Mouse (Mus musculus) layer of hippocampus, adult 11-12 months (tissue): ENCODE measurements around the gene Yjefn3.
"Not testable (repeated sequence)": the region's sequence is repeated elsewhere in the genome, so short reads cannot be mapped to it uniquely, and the experiment has no call there.

Experiments used
- DNase-seq: peaks from one replicate; pipeline ENCODE4 v3.0.0; 2022; ENCODE audit warnings: low spot score

The Yjefn3 gene

DNA sequence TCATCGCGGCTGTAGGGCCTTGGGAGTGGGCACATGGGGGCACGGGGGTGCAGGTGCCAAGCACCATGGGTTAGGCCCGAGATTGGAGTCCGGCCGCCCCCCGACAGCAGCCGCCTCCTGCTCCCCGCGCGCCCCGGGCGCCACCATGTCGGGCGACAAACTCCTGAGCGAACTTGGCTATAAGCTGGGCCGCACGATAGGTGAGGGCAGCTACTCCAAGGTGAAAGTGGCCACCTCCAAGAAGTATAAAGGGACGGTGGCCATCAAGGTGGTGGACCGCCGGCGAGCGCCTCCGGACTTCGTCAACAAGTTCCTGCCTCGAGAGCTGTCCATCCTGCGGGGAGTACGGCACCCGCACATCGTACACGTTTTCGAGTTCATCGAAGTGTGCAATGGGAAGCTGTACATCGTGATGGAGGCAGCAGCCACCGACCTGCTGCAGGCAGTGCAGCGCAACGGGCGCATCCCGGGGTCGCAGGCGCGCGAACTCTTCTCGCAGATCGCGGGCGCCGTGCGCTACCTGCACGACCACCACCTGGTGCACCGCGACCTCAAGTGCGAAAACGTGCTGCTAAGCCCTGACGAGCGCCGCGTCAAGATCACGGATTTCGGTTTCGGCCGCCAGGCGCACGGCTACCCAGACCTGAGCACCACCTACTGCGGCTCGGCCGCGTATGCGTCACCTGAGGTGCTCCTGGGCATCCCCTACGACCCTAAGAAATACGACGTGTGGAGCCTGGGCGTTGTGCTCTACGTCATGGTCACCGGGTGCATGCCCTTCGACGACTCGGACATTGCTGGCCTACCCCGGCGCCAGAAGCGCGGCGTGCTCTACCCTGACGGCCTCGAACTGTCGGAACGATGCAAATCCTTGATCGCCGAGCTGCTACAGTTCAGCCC is at the start of gene Yjefn3, which contains the start of the genes Tssk6 and Ndufa13:
Gene Yjefn3 (minus strand): TSS at position 550 of the 900 bp plus-strand sequence.
Gene Tssk6 (plus strand): TSS at position 22 of the 900 bp plus-strand sequence.
Gene Ndufa13 (minus strand): TSS at position 396 of the 900 bp plus-strand sequence.
- DNase-seq = peak; percentile 49

DNA sequence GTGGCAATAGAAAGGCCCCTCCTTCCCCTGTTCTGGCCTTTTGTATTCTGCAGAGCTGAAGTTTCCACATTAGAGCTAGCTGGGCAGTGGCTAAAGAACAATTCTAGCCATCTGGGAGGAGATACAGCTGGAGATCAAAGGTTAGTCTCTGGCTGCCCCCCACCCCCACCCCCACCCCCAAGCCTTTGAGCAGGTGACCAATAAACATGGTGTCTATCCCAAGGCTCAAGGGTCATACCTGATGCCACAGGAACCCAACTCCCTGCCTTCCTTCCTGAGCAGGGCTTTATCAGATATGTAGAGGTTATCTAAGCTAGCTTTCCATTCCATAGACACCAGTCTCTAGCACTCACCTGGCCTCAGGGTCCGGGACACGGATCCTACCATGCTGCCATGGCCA is 47.8 kb upstream of the Yjefn3 start:
- no peak for DNase-seq

DNA sequence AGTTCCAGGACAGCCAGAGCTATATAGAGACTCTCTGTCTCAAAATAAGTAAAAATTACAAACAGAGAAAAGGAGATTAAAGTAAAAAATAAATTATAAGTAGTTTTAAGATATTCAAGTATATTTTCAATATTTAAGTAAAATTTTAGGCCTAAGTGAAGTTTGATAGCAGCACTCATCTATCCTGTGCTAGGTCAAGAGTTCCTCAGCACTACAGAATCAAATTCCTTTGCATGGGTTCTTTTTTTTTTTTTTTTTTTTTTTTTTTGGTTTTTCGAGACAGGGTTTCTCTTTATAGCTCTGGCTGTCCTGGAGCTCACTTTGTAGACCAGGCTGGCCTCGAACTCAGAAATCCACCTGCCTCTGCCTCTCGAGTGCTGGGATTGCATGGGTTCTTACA is 40.0 kb upstream of the Yjefn3 start:
- not testable (repeated sequence) for DNase-seq

DNA sequence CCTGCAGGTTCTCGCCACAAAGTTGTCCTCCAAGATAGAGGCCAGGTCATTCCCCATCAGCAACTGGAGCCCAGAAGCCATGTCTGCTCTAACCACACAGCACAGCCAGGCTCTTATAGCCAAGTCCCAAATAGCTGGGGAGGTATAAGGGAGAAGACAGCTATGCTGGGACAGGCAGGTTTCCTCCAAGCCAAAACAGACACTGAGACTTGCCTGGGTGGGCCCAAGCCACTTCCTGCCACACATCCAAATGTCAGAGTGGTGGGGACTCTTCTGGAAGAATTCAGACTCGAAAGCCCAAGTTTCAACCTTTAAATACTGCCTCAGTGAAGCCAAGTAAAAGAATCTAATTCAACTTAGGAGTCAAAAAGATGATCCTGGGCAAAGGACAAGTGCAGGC is 37.9 kb upstream of the Yjefn3 start:
- DNase-seq = no peak

DNA sequence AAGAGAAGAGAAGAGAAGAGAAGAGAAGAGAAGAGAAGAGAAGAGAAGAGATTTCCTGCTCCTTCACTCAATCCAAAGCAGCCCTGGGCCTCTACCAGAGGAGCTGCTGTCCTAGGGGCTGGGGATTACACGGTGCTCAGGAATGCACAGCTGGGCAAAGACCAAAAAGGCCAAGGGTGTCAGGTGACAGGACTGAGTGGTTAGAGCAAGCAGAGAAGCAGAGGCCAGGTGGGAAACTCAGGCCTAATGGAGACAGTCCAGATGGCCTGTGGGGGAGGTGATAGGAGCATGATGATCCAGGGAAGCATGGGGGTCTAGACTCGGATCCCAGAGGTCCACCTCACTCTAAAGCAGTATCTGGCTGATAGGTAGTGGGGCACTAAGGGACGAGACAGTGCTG is 37.1 kb upstream of the Yjefn3 start:
- DNase-seq = no peak

DNA sequence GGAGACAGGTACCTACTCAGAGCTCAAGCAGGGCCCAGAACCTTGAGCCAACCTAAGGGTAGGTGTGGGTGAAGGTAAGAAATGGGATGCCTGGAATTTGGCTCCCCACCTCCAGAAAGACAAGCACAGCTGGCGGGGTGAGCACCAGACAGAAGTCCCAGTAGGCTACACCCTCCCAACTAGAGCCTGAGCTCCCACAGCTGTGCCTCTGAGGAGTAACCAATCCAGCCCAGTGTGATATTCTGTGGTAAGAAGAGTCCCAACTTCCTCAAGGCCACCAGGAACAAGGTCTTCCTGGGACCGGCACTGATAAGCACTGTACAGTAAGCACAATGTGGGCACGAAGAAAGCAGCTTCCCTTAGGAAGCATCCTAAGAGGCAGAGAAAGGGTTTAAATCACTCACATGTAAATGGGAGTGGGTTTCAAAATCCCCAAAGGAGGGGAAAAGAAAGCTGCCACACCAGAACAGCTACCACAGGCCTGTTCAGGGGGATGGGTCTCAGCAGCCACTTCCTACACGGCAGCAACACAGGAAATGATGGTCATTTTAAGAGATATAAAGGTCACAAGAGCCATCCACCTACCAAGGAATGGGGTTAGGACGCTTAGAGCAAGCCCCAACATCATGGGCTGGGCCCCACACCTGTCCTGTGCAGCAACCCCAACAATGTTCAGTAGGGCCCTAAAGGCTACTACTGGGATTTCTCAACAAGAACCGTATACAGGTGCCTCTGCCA is 35.9 kb upstream of the Yjefn3 start:
- no peak for DNase-seq

DNA sequence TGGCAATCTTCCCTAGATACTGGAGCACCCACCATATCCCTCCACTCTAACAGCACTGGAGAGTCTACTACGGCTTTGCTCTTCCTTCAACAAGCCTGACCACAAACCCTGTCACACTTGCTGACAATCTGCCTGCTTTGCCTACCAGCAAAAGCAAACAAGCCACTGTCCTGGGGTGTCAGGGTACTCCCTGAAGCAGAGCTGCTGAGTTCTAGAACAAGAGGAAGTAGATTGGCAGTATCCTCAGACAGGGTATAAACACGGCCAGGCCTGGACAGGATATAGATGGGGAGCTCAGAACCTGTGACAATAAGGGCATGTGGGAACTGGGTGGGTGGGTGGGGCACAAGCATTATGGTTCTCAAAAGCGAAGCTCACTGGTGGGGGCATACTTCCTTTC is 35.0 kb upstream of the Yjefn3 start:
- DNase-seq = no peak

DNA sequence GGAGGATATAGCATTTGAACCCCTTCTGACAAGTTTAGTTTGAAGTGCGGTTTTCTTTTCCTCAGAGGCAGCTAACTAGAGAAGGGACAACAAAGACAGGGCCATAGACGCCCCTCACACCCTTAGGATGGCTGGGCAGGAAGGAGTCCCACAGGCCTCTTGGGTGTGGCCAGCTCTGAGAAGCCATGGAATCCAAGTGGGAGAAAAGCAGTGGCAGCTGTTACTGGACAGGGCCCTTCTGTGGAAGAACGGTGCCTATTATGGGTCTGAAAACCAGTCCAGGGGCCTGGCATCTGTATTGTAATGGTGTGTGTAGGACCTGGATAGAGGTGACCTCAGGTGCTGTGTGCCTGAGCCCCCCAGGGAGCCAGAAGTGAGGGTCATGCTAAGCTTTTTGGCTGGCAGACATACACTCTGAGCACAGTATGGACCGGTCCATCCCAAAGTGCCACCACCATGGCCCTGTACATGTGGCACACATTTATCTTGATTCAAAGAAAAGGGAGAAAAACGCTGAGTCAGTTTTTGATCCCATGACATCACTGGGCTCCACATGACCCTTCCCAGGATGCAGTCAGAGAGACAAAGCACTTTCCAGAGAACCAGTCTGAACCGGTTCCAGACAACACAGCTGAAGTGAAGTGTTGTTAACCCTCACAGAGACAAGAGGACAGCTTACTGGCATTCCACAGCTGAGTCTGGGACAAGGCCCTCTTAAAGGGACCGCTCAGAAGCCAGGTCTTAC is 33.7 kb upstream of the Yjefn3 start:
- DNase-seq = peak; percentile 46

DNA sequence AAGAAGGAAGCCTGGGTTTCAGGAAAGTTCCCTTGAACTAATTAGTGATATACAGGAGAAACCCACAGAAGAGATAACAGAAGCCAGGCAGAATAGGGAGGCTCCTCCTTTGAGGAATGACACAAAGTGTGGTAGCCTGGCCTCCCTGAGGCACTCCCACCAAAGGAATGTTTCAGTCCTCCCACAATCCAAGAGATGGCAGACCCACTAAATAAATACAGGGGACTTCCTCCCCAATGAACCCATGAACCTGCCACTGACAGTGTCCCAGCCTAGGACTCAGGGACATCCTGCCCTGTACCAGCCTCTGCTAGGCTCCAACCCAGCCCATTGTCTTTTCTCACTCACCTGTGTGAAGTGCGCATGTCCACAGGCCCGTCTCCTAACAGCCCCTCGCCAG is 32.9 kb upstream of the Yjefn3 start:
- DNase-seq = no peak

DNA sequence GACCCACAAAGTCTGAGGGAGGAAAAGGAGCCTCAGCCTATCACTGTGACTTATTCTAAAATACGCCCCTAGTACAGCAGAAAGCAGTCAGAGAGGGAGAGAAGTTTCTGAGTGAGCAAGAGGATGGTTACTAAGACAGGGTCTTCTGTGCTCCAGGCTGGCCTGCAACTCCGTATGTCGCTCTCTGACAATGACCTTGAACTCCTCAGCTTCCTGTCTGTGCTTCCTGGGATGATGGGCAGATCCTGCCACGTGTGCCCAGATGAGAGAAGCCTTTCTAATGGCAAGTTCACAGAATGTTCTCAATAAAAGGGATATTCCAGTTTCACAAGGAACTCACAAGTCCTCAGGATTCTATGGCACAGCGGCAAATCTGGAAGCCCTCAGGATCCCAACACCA is 32.1 kb upstream of the Yjefn3 start:
- no peak for DNase-seq

DNA sequence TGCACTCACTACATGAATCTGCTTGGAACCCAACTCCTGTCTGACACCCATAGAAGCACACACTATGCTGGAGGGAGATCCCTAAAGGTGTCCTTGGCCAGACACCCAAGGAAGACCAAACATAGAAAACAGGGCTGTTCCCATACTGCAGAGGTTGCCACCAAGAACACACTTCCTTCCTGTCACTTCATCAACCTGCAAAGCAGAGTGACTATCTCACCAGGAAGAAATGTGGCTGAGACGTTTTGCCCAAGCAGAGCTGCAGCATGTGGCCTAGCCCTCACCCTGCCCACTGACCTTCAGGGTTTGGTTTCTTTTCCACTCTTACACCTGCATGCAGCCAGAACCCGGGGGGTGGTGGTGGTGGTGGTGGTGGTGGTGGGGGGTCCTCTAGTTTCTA is 31.3 kb upstream of the Yjefn3 start:
- DNase-seq = no peak

DNA sequence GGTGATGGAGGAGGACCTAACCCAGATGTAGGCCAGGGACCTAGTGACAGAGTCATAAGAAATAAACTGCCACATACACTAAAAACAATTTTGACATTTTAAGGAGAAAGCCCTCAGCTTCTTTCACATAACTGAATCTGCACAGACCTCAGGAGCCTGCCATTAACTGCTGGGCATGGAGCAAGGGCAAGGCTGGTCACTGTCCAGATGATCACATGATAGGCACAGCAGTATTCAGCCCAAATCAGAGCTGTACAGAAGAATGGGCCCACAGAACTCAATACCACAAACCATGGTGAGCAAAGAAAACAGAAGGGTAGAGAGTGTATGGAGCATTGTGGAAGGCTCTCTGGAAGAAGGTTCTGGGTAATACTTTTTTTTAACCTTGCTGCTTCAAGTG is 24.4 kb upstream of the Yjefn3 start:
- DNase-seq = no peak

DNA sequence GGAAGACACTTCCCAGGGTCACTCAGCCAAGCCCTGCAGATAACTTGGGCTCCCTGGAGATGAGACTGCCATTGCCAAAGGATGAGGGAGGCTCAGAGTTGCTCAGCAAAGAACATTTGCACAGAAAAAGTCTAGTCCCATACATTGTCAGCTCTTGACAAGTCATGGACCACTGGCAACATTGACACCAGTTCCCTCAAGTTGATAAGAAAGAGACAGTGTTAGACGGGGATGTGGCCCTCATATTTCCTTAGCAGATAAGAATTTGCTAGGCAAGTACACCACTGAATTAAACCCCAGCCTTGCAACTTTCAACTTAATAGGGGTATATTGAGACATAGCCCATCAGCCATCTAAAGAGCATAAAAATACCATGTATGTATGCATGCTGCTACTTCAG is 21.5 kb upstream of the Yjefn3 start:
- no peak for DNase-seq

DNA sequence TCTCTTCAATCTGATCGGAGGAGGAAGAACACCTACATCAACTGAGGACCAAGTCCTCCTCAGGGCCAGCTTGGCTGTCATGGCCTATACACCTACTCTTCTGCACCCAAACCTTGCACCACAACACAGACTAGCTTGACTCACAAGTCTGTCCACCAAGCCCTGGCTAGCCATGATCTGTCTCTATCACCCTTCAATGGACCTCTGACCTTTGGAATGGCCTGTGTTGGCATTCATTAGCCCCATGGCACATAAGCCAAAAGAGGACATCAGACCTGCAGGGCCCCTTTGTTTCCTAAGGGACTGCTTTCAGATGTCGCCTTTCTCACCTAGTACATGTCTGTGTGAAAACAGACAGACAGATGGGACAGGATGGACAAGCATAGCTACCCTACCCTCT is 18.6 kb upstream of the Yjefn3 start:
- DNase-seq = no peak

DNA sequence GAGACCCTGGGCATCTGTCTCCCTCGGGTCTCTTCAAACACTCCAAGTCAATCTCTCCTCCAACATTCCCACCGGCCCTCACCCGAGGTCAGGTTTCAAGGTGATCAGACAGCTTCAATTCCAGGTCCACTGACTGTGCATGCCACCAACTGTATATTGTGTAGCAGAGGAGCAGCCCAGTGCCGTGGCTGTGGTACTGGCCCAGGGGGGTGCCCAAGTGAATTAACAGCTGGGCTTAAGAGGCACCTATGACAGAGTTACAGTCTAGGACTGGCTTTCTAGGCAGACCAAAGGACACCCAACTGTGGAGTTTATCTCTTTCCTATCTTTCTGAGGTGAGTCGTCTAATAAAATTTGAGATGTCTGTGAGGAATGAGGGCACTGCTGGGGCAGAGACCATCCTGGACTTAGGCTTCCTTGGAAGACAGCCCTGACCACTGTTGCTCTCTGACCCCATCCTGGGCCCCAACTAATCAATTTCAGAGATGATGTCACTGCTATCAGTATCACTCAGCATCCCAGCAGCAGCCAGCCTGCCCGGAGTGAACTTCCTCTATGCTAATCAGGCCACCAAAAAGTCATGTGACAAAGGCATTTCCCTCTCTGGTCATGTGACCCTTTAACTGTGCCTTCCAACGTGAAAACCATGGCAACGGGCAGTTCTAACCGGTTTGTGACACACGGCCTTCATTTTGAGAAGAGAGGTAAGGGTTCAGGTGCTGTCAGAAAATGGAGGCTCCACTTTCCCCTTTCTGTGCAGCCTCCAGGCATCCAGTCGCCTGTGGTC is 17.6 kb upstream of the Yjefn3 start:
- peak; percentile 45 for DNase-seq

DNA sequence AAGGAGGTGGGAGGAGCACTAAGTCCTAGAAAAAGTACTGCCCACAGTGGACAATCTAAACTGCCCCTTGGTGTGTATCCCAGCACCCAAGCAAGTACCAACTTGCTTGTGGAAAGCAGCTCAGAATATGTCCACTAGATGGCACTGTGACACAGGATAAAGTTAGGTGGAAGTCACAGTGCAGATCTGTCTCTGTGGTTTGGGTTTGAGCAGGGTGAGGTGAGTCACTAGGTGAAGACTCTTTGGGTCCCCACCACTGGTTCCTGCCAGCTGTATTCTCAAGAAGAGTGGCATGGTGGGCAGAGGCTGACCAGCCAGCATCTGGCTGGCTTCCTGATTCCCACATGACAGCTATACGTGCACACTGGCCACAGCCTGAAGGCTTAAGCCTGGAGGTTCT is 16.5 kb upstream of the Yjefn3 start:
- DNase-seq = peak; percentile 89

DNA sequence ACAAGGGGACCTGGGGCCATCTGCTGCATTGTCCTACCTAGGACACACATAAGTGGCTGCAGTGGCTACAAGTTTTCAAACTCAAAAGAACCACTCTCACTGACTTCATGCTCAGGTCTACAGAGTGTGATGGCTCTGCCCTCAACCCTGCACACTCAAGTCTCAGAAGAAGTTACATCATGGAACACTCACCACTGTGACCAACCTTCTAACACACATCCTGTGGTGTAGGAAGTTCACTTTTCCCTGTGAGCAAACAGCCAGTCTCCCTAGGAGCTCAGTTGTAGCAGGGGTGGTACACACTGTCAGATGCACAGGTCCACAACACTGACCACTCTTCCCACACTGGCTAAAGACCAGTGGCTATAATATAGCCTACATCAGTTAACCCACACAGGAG is 16.0 kb upstream of the Yjefn3 start:
- DNase-seq = no peak

DNA sequence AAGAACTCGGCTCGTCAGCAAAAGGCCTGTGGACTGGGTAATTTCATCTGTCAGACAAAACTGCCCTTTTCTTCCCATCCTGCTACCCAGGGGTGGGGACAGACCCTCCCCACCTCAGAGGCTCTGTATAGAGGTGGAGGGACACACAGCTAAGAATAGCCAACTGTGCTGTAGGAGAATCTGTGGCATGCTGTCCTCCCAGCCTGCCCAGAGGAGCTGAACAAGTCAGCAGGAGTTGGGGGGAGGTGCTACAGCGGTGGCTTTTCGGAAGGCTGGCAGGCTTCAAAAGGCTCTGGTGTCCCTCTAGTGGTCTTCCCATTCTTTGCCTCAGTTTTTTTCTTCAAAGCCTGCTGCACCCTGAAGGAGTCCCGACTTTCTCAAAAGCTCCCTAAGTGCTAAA is 13.2 kb upstream of the Yjefn3 start:
- DNase-seq = no peak

DNA sequence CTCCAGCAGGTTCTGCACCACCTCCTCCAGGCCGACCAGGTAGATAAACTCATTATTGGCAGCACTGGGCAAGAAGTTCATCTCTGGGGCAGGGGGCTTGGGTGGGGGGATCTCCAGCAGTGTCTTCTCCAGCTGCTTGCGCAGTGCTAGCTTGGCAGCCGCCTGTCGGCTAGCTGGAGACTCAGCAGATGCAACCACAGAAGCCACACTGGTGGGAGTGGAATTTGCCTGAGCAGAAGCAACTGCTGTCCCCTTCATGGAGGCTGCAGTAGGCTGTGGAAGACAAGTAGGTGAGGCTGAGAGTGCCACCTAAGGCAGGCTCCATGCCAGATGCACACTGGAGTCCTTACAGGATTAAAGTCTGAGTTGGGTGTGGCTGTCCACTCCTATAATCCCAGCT is 12.0 kb upstream of the Yjefn3 start:
- DNase-seq = no peak

DNA sequence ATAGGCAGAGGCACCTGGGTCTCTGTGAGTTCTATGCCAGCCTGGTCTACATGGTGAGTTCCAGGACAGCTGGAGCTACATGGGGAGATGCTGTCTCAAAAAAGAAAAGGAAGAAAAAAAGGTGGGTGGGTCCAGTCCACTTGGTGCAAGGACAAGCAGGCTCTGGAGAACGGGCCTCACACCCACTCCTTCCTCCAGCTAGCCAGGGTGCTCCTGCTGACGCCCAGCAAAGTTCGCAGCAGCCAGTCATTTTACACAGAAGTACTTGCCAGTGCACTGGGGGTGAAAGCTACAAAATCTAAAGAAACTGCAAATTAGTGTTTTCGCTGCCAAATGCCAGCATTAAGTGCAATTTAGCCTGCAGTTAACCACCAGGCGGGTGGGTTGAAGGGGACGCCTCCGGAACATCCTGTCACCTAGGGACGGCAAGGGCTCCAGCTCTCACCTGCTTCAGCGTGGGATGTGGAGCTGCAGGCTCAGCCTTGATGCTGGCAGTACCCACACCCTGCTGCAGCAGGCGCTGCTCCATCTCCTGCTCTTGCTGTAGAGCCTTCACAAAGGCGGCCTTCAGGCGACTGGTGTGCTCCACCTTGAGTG is 10.1 kb upstream of the Yjefn3 start:
- DNase-seq = no peak

DNA sequence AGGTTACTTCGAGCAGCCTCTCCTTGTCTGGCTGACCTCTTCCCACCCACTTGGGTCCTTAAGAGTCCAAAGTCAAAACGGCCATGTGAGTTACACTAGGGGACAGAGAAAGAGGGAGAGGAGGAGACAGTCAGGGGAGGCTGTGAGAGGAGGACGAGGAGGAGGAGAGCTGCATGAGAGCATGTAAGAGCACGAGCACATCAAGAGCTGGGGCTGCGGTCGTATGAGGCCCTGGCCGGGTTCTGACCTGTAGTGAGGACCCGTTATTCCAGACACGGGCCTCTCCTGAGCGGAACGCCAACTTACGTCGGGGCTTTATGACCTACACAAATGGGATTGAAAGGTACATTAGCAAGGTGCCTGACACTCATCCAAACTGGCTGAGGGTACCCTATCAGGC is 9.4 kb upstream of the Yjefn3 start:
- DNase-seq = no peak
